In genomic region chr9:51869056-51869455, GRCm38 (mm10) we compare ENCODE assay signal across 23 mouse cellular contexts.
DNase-seq lines count a peak whose midpoint lies in the region; ATAC-seq and TF ChIP-seq lines count a peak whose summit lies in the region.
"Had no signal": no experiment of that assay in that cellular context is flagged by ENCODE, and none has a peak within 500 bp of the region (broad histone marks: within the 10 kb centered on the region; RNA-seq: fewer than 3 reads in every experiment).

No protein-coding gene starts in this region.

- no peak overlapping the region for H3K9ac ChIP-seq in liver, embryonic 16.5 days (ENCODE audit: low read depth, low read length)
- no peak overlapping the region for H3K9ac ChIP-seq in liver, embryonic 11.5 days (ENCODE audit: low read depth, low read length)
- H3K9ac ChIP-seq in hindbrain, embryonic 14.5 days, result no peak overlapping the region
- H3K9ac ChIP-seq: heart, embryonic 13.5 days had no signal

- TF ChIP-seq POLR2A in lung, adult 2 months (IDR thresholded peaks at IDR 0.05; ENCODE audit: borderline replicate concordance, extremely low read depth, low read depth, low read length), result no peak
- no peak for TF ChIP-seq POLR2A in myocyte (IDR thresholded peaks at IDR 0.05; ENCODE audit: insufficient read length, low read depth)

- no peak for TF ChIP-seq CTCF in lung, adult 2 months (IDR thresholded peaks at IDR 0.05; ENCODE audit: insufficient read depth, low read length)

- no peak overlapping the region for H3K4me3 ChIP-seq in liver, embryonic 16.5 days (ENCODE audit: low read depth, low read length)
- H3K4me3 ChIP-seq in liver, embryonic 11.5 days (ENCODE audit: low read depth, low read length), result no peak overlapping the region
- no peak overlapping the region for H3K4me3 ChIP-seq in lung, adult 2 months (replicated peaks; ENCODE audit: extremely low read depth, low read depth, low read length)
- no peak overlapping the region for H3K4me3 ChIP-seq in myocyte
- no peak overlapping the region for H3K4me3 ChIP-seq in hindbrain, embryonic 14.5 days (replicated peaks; ENCODE audit: low read length)
- H3K4me3 ChIP-seq: heart, adult 2 months; heart, embryonic 13.5 days had no signal

- H3K27ac ChIP-seq in liver, embryonic 16.5 days (ENCODE audit: low read length), result no peak overlapping the region
- no peak overlapping the region for H3K27ac ChIP-seq in liver, embryonic 11.5 days (ENCODE audit: low read depth, low read length)
- no peak overlapping the region for H3K27ac ChIP-seq in hindbrain, embryonic 14.5 days
- H3K27ac ChIP-seq: heart, adult 2 months; heart, embryonic 13.5 days; stomach, postnatal 0 days had no signal

- no peaks in the 10 kb centered on the region for H3K27me3 ChIP-seq in liver, embryonic 16.5 days (ENCODE audit: control insufficient read depth, insufficient read depth, low read depth, low read length)
- H3K27me3 ChIP-seq in liver, embryonic 11.5 days (replicated peaks; ENCODE audit: control insufficient read depth, insufficient read depth, low read length), result no peaks in the 10 kb centered on the region
- H3K27me3 ChIP-seq in myocyte (ENCODE audit: control insufficient read depth, insufficient read depth, insufficient read length), result no peaks in the 10 kb centered on the region
- no peaks in the 10 kb centered on the region for H3K27me3 ChIP-seq in hindbrain, embryonic 14.5 days (ENCODE audit: control insufficient read depth, insufficient read depth, low read length)
- H3K27me3 ChIP-seq: CH12.LX; heart, embryonic 13.5 days had no signal

- H3K4me2 ChIP-seq in liver, embryonic 16.5 days (ENCODE audit: low read depth, low read length), result no peak overlapping the region
- no peak overlapping the region for H3K4me2 ChIP-seq in liver, embryonic 11.5 days
- H3K4me2 ChIP-seq in myocyte (ENCODE audit: low read depth), result no peak overlapping the region
- no peak overlapping the region for H3K4me2 ChIP-seq in hindbrain, embryonic 14.5 days (replicated peaks)
- H3K4me2 ChIP-seq: heart, embryonic 13.5 days had no signal

- peak; percentile 18 for DNase-seq in embryo, embryonic 10 days (ENCODE audit: low spot score)
- no peak for DNase-seq in embryo, embryonic 9.5 days (ENCODE audit: extremely low spot score)
- no peak for DNase-seq in liver, embryonic 11.5 days (ENCODE audit: low spot score)
- DNase-seq in lung, adult 2 months, result peak; percentile 59
- DNase-seq in kidney, postnatal 25 days, result no peak
- no peak for DNase-seq in hindbrain, embryonic 14.5 days (ENCODE audit: low spot score)
- DNase-seq: cerebellum, adult 18-20 months; cerebellum, postnatal 25 days; embryo, embryonic 11 days; gastrocnemius, postnatal 36 days; heart, adult 2 months; heart, postnatal 14 days; layer of hippocampus, adult 9-11 months; thymus, adult 2 months had no signal

- 60% methylated on average over 4 of the region's 4 CpGs for WGBS in liver, embryonic 16.5 days (ENCODE audit: insufficient replicate concordance)
- 83% methylated on average over 4 of the region's 4 CpGs for WGBS in liver, embryonic 11.5 days
- 69% methylated on average over 4 of the region's 4 CpGs for WGBS in lung, adult 2 months
- WGBS in hindbrain, embryonic 14.5 days, result 86% methylated on average over 4 of the region's 4 CpGs

- no peaks in the 10 kb centered on the region for H3K79me2 ChIP-seq in myocyte (ENCODE audit: control insufficient read depth, insufficient read depth)

- peak; percentile 70 for ATAC-seq in liver, embryonic 16.5 days (ENCODE audit: low read depth)
- ATAC-seq in liver, embryonic 11.5 days (replicated peaks; ENCODE audit: low FRiP score), result no peak
- no peak for ATAC-seq in hindbrain, embryonic 14.5 days (ENCODE audit: low FRiP score)
- ATAC-seq: forebrain, embryonic 14.5 days; intestine, postnatal 0 days; midbrain, embryonic 16.5 days had no signal

- no peak overlapping the region for H3ac ChIP-seq in myocyte (ENCODE audit: control insufficient read depth, insufficient read length)

- H3K36me3 ChIP-seq in liver, embryonic 16.5 days (ENCODE audit: control insufficient read depth, insufficient read depth), result no peaks in the 10 kb centered on the region
- no peaks in the 10 kb centered on the region for H3K36me3 ChIP-seq in liver, embryonic 11.5 days (ENCODE audit: control insufficient read depth, insufficient read depth, low read length)
- no peaks in the 10 kb centered on the region for H3K36me3 ChIP-seq in myocyte (ENCODE audit: control insufficient read depth, insufficient read depth)
- H3K36me3 ChIP-seq in hindbrain, embryonic 14.5 days (replicated peaks; ENCODE audit: control insufficient read depth, insufficient read depth), result no peaks in the 10 kb centered on the region
- H3K36me3 ChIP-seq: G1E; heart, embryonic 13.5 days had no signal

- H3K4me1 ChIP-seq in liver, embryonic 16.5 days (ENCODE audit: control insufficient read depth, low read depth, low read length), result no peaks in the 10 kb centered on the region
- no peaks in the 10 kb centered on the region for H3K4me1 ChIP-seq in liver, embryonic 11.5 days (replicated peaks; ENCODE audit: control insufficient read depth, insufficient read depth, low read length)
- H3K4me1 ChIP-seq in lung, adult 2 months (ENCODE audit: control insufficient read depth, insufficient read depth, low read length), result no peaks in the 10 kb centered on the region
- H3K4me1 ChIP-seq in hindbrain, embryonic 14.5 days (replicated peaks; ENCODE audit: control insufficient read depth, insufficient read depth, low read length), result no peaks in the 10 kb centered on the region
- H3K4me1 ChIP-seq: heart, embryonic 13.5 days had no signal

- no peaks in the 10 kb centered on the region for H3K9me3 ChIP-seq in liver, embryonic 16.5 days (replicated peaks; ENCODE audit: control insufficient read depth, low read length)
- H3K9me3 ChIP-seq in liver, embryonic 11.5 days (ENCODE audit: control insufficient read depth, low read length), result no peaks in the 10 kb centered on the region
- H3K9me3 ChIP-seq in hindbrain, embryonic 14.5 days (ENCODE audit: control insufficient read depth, low read length), result no peaks in the 10 kb centered on the region
- H3K9me3 ChIP-seq: G1E; heart, embryonic 13.5 days had no signal

TF ChIP-seq in myocyte, 11 proteins besides CTCF, POLR2A, EP300 and RAD21:
- TF ChIP-seq POLR2AphosphoS2 (IDR thresholded peaks at IDR 0.05; ENCODE audit: insufficient read length, low read depth) (no peak), CEBPB (IDR thresholded peaks at IDR 0.05; ENCODE audit: insufficient read depth, poor library complexity, severe bottlenecking) (peak; percentile 77), MYOD1 (IDR thresholded peaks at IDR 0.05; ENCODE audit: control insufficient read depth in 1 of 3, insufficient read length in 2 of 3, low read depth in 2 of 3) (peak in 2 of 3 experiments; percentile 74 to 90), MYOG (IDR thresholded peaks at IDR 0.05; ENCODE audit: control insufficient read depth in 1 of 3, insufficient read depth in 1 of 3, insufficient read length in 2 of 3, low read depth in 2 of 3) (peak in 1 of 3 experiments; percentile 77), USF1 (IDR thresholded peaks at IDR 0.05; ENCODE audit: low read depth) (no peak)

Comparison
In these comparisons a context has a peak if more than half of its experiments do, and no peak if none do; other contexts are left out.
1. DNase-seq: peak in embryo, embryonic 10 days (single experiment) and lung, adult 2 months (single experiment); none in embryo, embryonic 9.5 days (single experiment), liver, embryonic 11.5 days (single experiment), kidney, postnatal 25 days (0 of 2) and hindbrain, embryonic 14.5 days (single experiment).